Mouse (Mus musculus): ENCODE measurements at regions not wholly inside any gene's neighbourhood (a gene's known extent, or its start where the extent isn't known, plus 50 kb on each side); places are given as distances from the start of the nearest gene placed in this dataset.

- Histone ChIP-seq H3K9me3 (ENCODE audit: control insufficient read depth, low read length) (no peaks in the 10 kb centered on the region), H3K4me3 (ENCODE audit: low read length) (no peak overlapping the region), H3K4me2 (replicated peaks; ENCODE audit: low read depth, low read length) (no peak overlapping the region), H3K27me3 (ENCODE audit: control insufficient read depth, insufficient read depth, low read length) (no peaks in the 10 kb centered on the region), H3K27ac (ENCODE audit: low read depth, low read length) (no peak overlapping the region), H3K36me3 (ENCODE audit: control insufficient read depth, insufficient read depth, low read length) (no peaks in the 10 kb centered on the region), H3K4me1 (ENCODE audit: control insufficient read depth, insufficient read depth, low read length) (no peaks in the 10 kb centered on the region), H3K9ac (ENCODE audit: low read depth, low read length) (no peak overlapping the region)
- 46% methylated on average over 10 of the region's 10 CpGs for WGBS
- peak; percentile 92 for ATAC-seq (ENCODE audit: low FRiP score, low TSS enrichment)
Observed at GRCm38 (mm10) chr12:9166218-9166908, 136.6 kb downstream of the Ttc32 start.

- Histone ChIP-seq H3K27ac (ENCODE audit: low read depth, low read length) (no peak overlapping the region), H3K36me3 (ENCODE audit: control insufficient read depth, insufficient read depth, low read length) (no peaks in the 10 kb centered on the region), H3K27me3 (ENCODE audit: control insufficient read depth, insufficient read depth, low read length) (no peaks in the 10 kb centered on the region), H3K4me1 (ENCODE audit: control insufficient read depth, insufficient read depth, low read length) (no peaks in the 10 kb centered on the region), H3K4me3 (ENCODE audit: low read length) (no peak overlapping the region), H3K9ac (ENCODE audit: low read depth, low read length) (no peak overlapping the region), H3K9me3 (ENCODE audit: control insufficient read depth, low read length) (no peaks in the 10 kb centered on the region), H3K4me2 (replicated peaks; ENCODE audit: low read depth, low read length) (no peak overlapping the region)
- WGBS: 65% methylated on average over 3 of the region's 3 CpGs
- ATAC-seq (ENCODE audit: low FRiP score, low TSS enrichment): no peak
Observed at GRCm38 (mm10) chr12:9169008-9169407, 139.2 kb downstream of the Ttc32 start.

- 10% methylated on average over 1 of the region's 1 CpGs for WGBS
Observed at GRCm38 (mm10) chr12:9173680-9174079, 143.9 kb downstream of the Ttc32 start.

GRCm38 (mm10) chr12:9174327-9174726 lies 144.5 kb downstream of the Ttc32 start:
- no peak overlapping the region for H3K4me3 ChIP-seq (ENCODE audit: low read length)
- no peak overlapping the region for H3K27ac ChIP-seq (ENCODE audit: low read depth, low read length)
- H3K4me2 ChIP-seq (replicated peaks; ENCODE audit: low read depth, low read length): no peak overlapping the region
- no peaks in the 10 kb centered on the region for H3K36me3 ChIP-seq (ENCODE audit: control insufficient read depth, insufficient read depth, low read length)
- no peak for ATAC-seq (ENCODE audit: low FRiP score, low TSS enrichment)
- 39% methylated on average over 9 of the region's 9 CpGs for WGBS
- H3K27me3 ChIP-seq (ENCODE audit: control insufficient read depth, insufficient read depth, low read length): no peaks in the 10 kb centered on the region
- H3K4me1 ChIP-seq (ENCODE audit: control insufficient read depth, insufficient read depth, low read length): no peaks in the 10 kb centered on the region
- H3K9me3 ChIP-seq (ENCODE audit: control insufficient read depth, low read length): no peaks in the 10 kb centered on the region
- H3K9ac ChIP-seq (ENCODE audit: low read depth, low read length): no peak overlapping the region

More at GRCm38 (mm10) chr12:9173680-9174079, 143.9 kb downstream of the Ttc32 start:
- no peak for ATAC-seq (ENCODE audit: low FRiP score, low TSS enrichment)
- no peaks in the 10 kb centered on the region for H3K9me3 ChIP-seq (ENCODE audit: control insufficient read depth, low read length)
- no peak overlapping the region for H3K27ac ChIP-seq (ENCODE audit: low read depth, low read length)
- no peak overlapping the region for H3K4me3 ChIP-seq (ENCODE audit: low read length)
- no peak overlapping the region for H3K4me2 ChIP-seq (replicated peaks; ENCODE audit: low read depth, low read length)
- no peaks in the 10 kb centered on the region for H3K4me1 ChIP-seq (ENCODE audit: control insufficient read depth, insufficient read depth, low read length)
- H3K9ac ChIP-seq (ENCODE audit: low read depth, low read length): no peak overlapping the region
- H3K27me3 ChIP-seq (ENCODE audit: control insufficient read depth, insufficient read depth, low read length): no peaks in the 10 kb centered on the region
- H3K36me3 ChIP-seq (ENCODE audit: control insufficient read depth, insufficient read depth, low read length): no peaks in the 10 kb centered on the region

GRCm38 (mm10) chr12:9176198-9176597 lies 146.4 kb downstream of the Ttc32 start:
- no peak for ATAC-seq (ENCODE audit: low FRiP score, low TSS enrichment)
- no peaks in the 10 kb centered on the region for H3K9me3 ChIP-seq (ENCODE audit: control insufficient read depth, low read length)
- WGBS: 11% methylated on average over 2 of the region's 2 CpGs

GRCm38 (mm10) chr12:9178626-9179025 lies 148.8 kb downstream of the Ttc32 start:
- Histone ChIP-seq H3K36me3 (ENCODE audit: control insufficient read depth, insufficient read depth, low read length) (no peaks in the 10 kb centered on the region), H3K27ac (ENCODE audit: low read depth, low read length) (no peak overlapping the region), H3K9me3 (ENCODE audit: control insufficient read depth, low read length) (no peaks in the 10 kb centered on the region), H3K4me1 (ENCODE audit: control insufficient read depth, insufficient read depth, low read length) (no peaks in the 10 kb centered on the region), H3K4me2 (replicated peaks; ENCODE audit: low read depth, low read length) (no peak overlapping the region), H3K4me3 (ENCODE audit: low read length) (no peak overlapping the region), H3K27me3 (ENCODE audit: control insufficient read depth, insufficient read depth, low read length) (no peaks in the 10 kb centered on the region), H3K9ac (ENCODE audit: low read depth, low read length) (no peak overlapping the region)
- whole genome bisulfite sequencing: 33% methylated on average over 4 of the region's 4 CpGs
- ATAC-seq (ENCODE audit: low FRiP score, low TSS enrichment): no peak

More at GRCm38 (mm10) chr12:9176198-9176597, 146.4 kb downstream of the Ttc32 start:
- H3K4me2 ChIP-seq (replicated peaks; ENCODE audit: low read depth, low read length): no peak overlapping the region
- H3K4me3 ChIP-seq (ENCODE audit: low read length): no peak overlapping the region
- H3K27ac ChIP-seq (ENCODE audit: low read depth, low read length): no peak overlapping the region
- no peaks in the 10 kb centered on the region for H3K36me3 ChIP-seq (ENCODE audit: control insufficient read depth, insufficient read depth, low read length)
- no peaks in the 10 kb centered on the region for H3K4me1 ChIP-seq (ENCODE audit: control insufficient read depth, insufficient read depth, low read length)
- H3K9ac ChIP-seq (ENCODE audit: low read depth, low read length): no peak overlapping the region
- no peaks in the 10 kb centered on the region for H3K27me3 ChIP-seq (ENCODE audit: control insufficient read depth, insufficient read depth, low read length)

GRCm38 (mm10) chr12:9180677-9181076 lies 150.9 kb downstream of the Ttc32 start:
- ATAC-seq (ENCODE audit: low FRiP score, low TSS enrichment): no peak
- Histone ChIP-seq H3K36me3 (ENCODE audit: control insufficient read depth, insufficient read depth, low read length) (no peaks in the 10 kb centered on the region), H3K4me3 (ENCODE audit: low read length) (no peak overlapping the region), H3K9ac (ENCODE audit: low read depth, low read length) (no peak overlapping the region), H3K9me3 (ENCODE audit: control insufficient read depth, low read length) (no peaks in the 10 kb centered on the region), H3K27ac (ENCODE audit: low read depth, low read length) (no peak overlapping the region), H3K27me3 (ENCODE audit: control insufficient read depth, insufficient read depth, low read length) (no peaks in the 10 kb centered on the region), H3K4me2 (replicated peaks; ENCODE audit: low read depth, low read length) (no peak overlapping the region), H3K4me1 (ENCODE audit: control insufficient read depth, insufficient read depth, low read length) (no peaks in the 10 kb centered on the region)
- WGBS: 69% methylated on average over 4 of the region's 4 CpGs

- Histone ChIP-seq H3K4me3 (ENCODE audit: low read length) (no peak overlapping the region), H3K9me3 (ENCODE audit: control insufficient read depth, low read length) (no peaks in the 10 kb centered on the region), H3K27me3 (ENCODE audit: control insufficient read depth, insufficient read depth, low read length) (no peaks in the 10 kb centered on the region), H3K27ac (ENCODE audit: low read depth, low read length) (no peak overlapping the region), H3K4me1 (ENCODE audit: control insufficient read depth, insufficient read depth, low read length) (no peaks in the 10 kb centered on the region), H3K4me2 (replicated peaks; ENCODE audit: low read depth, low read length) (no peak overlapping the region), H3K9ac (ENCODE audit: low read depth, low read length) (no peak overlapping the region), H3K36me3 (ENCODE audit: control insufficient read depth, insufficient read depth, low read length) (no peaks in the 10 kb centered on the region)
- ATAC-seq (ENCODE audit: low FRiP score, low TSS enrichment): no peak
- 86% methylated on average over 5 of the region's 5 CpGs for WGBS
Observed at GRCm38 (mm10) chr12:9191721-9192120, 161.9 kb downstream of the Ttc32 start.

GRCm38 (mm10) chr12:9199321-9199720 lies 169.5 kb downstream of the Ttc32 start:
- Histone ChIP-seq H3K27ac (ENCODE audit: low read depth, low read length) (no peak overlapping the region), H3K36me3 (ENCODE audit: control insufficient read depth, insufficient read depth, low read length) (no peaks in the 10 kb centered on the region), H3K4me1 (ENCODE audit: control insufficient read depth, insufficient read depth, low read length) (no peaks in the 10 kb centered on the region), H3K4me2 (replicated peaks; ENCODE audit: low read depth, low read length) (no peak overlapping the region), H3K27me3 (ENCODE audit: control insufficient read depth, insufficient read depth, low read length) (no peaks in the 10 kb centered on the region), H3K9me3 (ENCODE audit: control insufficient read depth, low read length) (no peaks in the 10 kb centered on the region), H3K9ac (ENCODE audit: low read depth, low read length) (no peak overlapping the region), H3K4me3 (ENCODE audit: low read length) (no peak overlapping the region)
- ATAC-seq (ENCODE audit: low FRiP score, low TSS enrichment): no peak
- 82% methylated on average over 2 of the region's 2 CpGs for WGBS

Data from kidney, embryonic 14.5 days (tissue).